Mouse (Mus musculus): ENCODE data around the gene Slc35e3. TPM values are rescaled to one million over a fixed set of nuclear protein-coding genes. Genes with fewer than 3 reads are reported as not detected.

Slc35e3 gene
- polyA plus RNA-seq, 2 experiments: 1.3 to 1.7 TPM

DNA sequence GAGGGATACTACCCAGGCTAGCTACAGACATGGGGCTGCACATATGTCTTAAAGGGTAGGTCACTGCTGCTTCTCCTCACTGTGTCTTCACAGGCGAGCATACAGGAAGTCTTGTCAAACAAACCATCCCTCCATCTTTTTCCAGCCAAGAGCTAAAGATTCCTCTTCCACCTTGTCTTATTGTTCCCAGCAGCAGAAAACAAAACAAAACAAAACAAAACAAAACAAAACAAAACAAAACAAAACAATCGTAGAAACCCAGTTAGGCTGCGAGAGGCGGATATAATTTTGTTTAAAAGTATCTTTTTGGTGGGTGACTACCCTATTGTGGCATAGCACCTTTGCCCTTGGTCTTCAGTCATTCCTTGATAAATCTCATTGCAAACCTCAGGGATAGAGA, 3.5 kb downstream of the Slc35e3 start:
- Histone ChIP-seq H3K4me2 (ENCODE audit: low read depth) (no peak overlapping the region), H3K9ac (replicated peaks) (no peak overlapping the region), H3K27me3 (ENCODE audit: control insufficient read depth, insufficient read depth, low read length) (no peaks in the 10 kb centered on the region), H3K4me1 (replicated peaks; ENCODE audit: control insufficient read depth in 2 of 2, insufficient read depth in 2 of 2, low read length in 1 of 2) (peaks cover 3 to 4% of the 10 kb centered on the region in 2 experiments; a peak in 3 of 4 replicates), H3K9me3 (ENCODE audit: control insufficient read depth, low read length) (no peaks in the 10 kb centered on the region), H3K4me3 (ENCODE audit: insufficient read depth in 1 of 2, low read depth in 2 of 2, low read length in 2 of 2) (no peak overlapping the region), H3K27ac (no peak overlapping the region), H3K36me3 (replicated peaks; ENCODE audit: control insufficient read depth, insufficient read depth, low read depth) (no peaks in the 10 kb centered on the region)
- 72% methylated on average over 4 of the region's 4 CpGs for WGBS (ENCODE audit: insufficient replicate concordance)
- no peak for DNase-seq (ENCODE audit: low read depth in 3 of 3, low spot score in 3 of 3)
- TF ChIP-seq EP300 (IDR thresholded peaks at IDR 0.05; ENCODE audit: low read depth): no peak
- no peak for TF ChIP-seq CTCF (IDR thresholded peaks at IDR 0.05; ENCODE audit: low read depth)
- ATAC-seq (ENCODE audit: insufficient read depth): no peak

- no peak overlapping the region for H3K27ac ChIP-seq
- no peak overlapping the region for H3K4me3 ChIP-seq (ENCODE audit: insufficient read depth in 1 of 2, low read depth in 2 of 2, low read length in 2 of 2)
- H3K27me3 ChIP-seq (ENCODE audit: control insufficient read depth, insufficient read depth, low read length): no peaks in the 10 kb centered on the region
- H3K9ac ChIP-seq (replicated peaks): no peak overlapping the region
- H3K4me1 ChIP-seq (replicated peaks; ENCODE audit: control insufficient read depth in 2 of 2, insufficient read depth in 2 of 2, low read length in 1 of 2): peaks cover 3 to 4% of the 10 kb centered on the region in 2 experiments; a peak in 3 of 4 replicates
- H3K4me2 ChIP-seq (ENCODE audit: low read depth): no peak overlapping the region
- no peak for ATAC-seq (ENCODE audit: insufficient read depth)
- TF ChIP-seq EP300 (IDR thresholded peaks at IDR 0.05; ENCODE audit: low read depth): no peak
- TF ChIP-seq CTCF (IDR thresholded peaks at IDR 0.05; ENCODE audit: low read depth): no peak
- H3K36me3 ChIP-seq (replicated peaks; ENCODE audit: control insufficient read depth, insufficient read depth, low read depth): no peaks in the 10 kb centered on the region
- no peak for DNase-seq (ENCODE audit: low read depth in 3 of 3, low spot score in 3 of 3)
- H3K9me3 ChIP-seq (ENCODE audit: control insufficient read depth, low read length): no peaks in the 10 kb centered on the region
- WGBS (ENCODE audit: insufficient replicate concordance): 70% methylated on average over 15 of the region's 15 CpGs
Observed at GRCm38 (mm10) chr10:117741698-117742475, 4.3 kb downstream of the Slc35e3 start.

DNA sequence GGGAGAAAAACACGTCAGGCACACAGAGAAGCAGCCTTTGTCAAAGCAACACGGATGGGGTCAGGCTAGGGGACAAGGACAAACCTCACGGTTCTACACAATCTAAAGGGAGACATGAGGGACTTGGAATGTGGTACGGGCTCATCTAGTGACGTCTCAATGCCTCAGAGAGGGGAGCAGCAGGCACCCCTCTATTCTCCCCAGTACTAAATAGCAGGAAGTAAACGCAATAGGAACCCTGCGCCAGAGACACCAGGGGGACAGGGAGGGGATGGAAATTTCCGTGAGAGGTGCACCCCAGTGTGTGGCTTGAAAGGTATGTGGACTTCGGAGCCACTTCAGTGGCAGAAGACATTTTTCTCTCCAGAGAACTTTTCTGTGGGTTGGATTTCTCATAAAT, 5.2 kb downstream of the Slc35e3 start:
- DNase-seq (ENCODE audit: low read depth in 3 of 3, low spot score in 3 of 3) (no peak), ATAC-seq (ENCODE audit: insufficient read depth) (no peak)
- Histone ChIP-seq H3K36me3 (replicated peaks; ENCODE audit: control insufficient read depth, insufficient read depth, low read depth) (no peaks in the 10 kb centered on the region), H3K27ac (no peak overlapping the region), H3K4me2 (ENCODE audit: low read depth) (no peak overlapping the region), H3K9ac (replicated peaks) (no peak overlapping the region), H3K27me3 (ENCODE audit: control insufficient read depth, insufficient read depth, low read length) (no peaks in the 10 kb centered on the region), H3K4me3 (ENCODE audit: insufficient read depth in 1 of 2, low read depth in 2 of 2, low read length in 2 of 2) (no peak overlapping the region), H3K9me3 (ENCODE audit: control insufficient read depth, low read length) (no peaks in the 10 kb centered on the region), H3K4me1 (replicated peaks; ENCODE audit: control insufficient read depth in 2 of 2, insufficient read depth in 2 of 2, low read length in 1 of 2) (peaks cover 0 to 4% of the 10 kb centered on the region in 2 experiments; a peak in 3 of 4 replicates)
- 75% methylated on average over 9 of the region's 9 CpGs for WGBS (ENCODE audit: insufficient replicate concordance)
- TF ChIP-seq EP300 (IDR thresholded peaks at IDR 0.05; ENCODE audit: low read depth) (no peak), CTCF (IDR thresholded peaks at IDR 0.05; ENCODE audit: low read depth) (no peak)

DNA sequence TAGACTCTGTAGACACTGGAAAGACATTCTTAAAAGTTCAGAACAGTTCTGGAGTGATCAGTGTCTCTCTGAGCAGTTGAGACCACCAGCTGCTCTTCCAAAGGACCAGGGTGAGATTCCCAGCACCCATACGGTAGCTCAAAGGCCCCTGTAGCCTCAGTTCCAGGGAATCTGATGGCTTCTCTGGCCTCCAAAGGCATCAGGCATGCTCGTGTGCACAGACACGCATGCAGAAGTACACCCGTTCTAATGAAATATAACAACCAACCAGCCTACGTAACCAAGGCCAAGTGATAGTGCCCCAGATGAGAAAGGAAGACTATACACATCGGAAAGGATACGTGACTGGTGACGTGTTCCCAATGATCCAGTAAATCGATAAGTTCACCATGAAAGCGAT, 6.0 kb downstream of the Slc35e3 start:
- 81% methylated on average over 10 of the region's 10 CpGs for WGBS (ENCODE audit: insufficient replicate concordance)
- ATAC-seq (ENCODE audit: insufficient read depth) (no peak), DNase-seq (ENCODE audit: low read depth in 3 of 3, low spot score in 3 of 3) (no peak)
- Histone ChIP-seq H3K4me2 (ENCODE audit: low read depth) (no peak overlapping the region), H3K27ac (no peak overlapping the region), H3K9me3 (ENCODE audit: control insufficient read depth, low read length) (no peaks in the 10 kb centered on the region), H3K9ac (replicated peaks) (no peak overlapping the region), H3K36me3 (replicated peaks; ENCODE audit: control insufficient read depth, insufficient read depth, low read depth) (no peaks in the 10 kb centered on the region), H3K4me1 (replicated peaks; ENCODE audit: control insufficient read depth in 2 of 2, insufficient read depth in 2 of 2, low read length in 1 of 2) (peaks cover 0 to under 1% of the 10 kb centered on the region in 2 experiments; a peak in 2 of 4 replicates), H3K27me3 (ENCODE audit: control insufficient read depth, insufficient read depth, low read length) (no peaks in the 10 kb centered on the region), H3K4me3 (ENCODE audit: insufficient read depth in 1 of 2, low read depth in 2 of 2, low read length in 2 of 2) (no peak overlapping the region)
- TF ChIP-seq EP300 (IDR thresholded peaks at IDR 0.05; ENCODE audit: low read depth) (no peak), CTCF (IDR thresholded peaks at IDR 0.05; ENCODE audit: low read depth) (no peak)

DNA sequence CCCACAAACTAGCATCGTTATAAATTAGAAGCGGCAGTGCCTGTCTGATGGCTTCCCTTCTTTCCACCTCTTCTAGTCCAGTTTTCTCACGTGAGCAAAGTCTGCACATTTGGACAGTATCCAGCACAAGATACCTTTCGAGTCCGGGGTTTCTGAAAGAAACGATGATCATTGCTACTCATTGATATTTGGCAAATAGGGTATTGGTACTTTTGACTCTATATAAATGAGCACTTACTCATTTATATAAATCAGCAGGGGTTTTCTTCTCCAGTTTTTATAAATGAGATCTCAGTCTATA, 6.6 kb downstream of the Slc35e3 start:
- H3K9me3 ChIP-seq (ENCODE audit: control insufficient read depth, low read length): no peaks in the 10 kb centered on the region
- no peak overlapping the region for H3K9ac ChIP-seq (replicated peaks)
- H3K36me3 ChIP-seq (replicated peaks; ENCODE audit: control insufficient read depth, insufficient read depth, low read depth): no peaks in the 10 kb centered on the region
- H3K4me2 ChIP-seq (ENCODE audit: low read depth): no peak overlapping the region
- ATAC-seq (ENCODE audit: insufficient read depth) (no peak), DNase-seq (ENCODE audit: low read depth in 3 of 3, low spot score in 3 of 3) (no peak)
- TF ChIP-seq EP300 (IDR thresholded peaks at IDR 0.05; ENCODE audit: low read depth): no peak
- TF ChIP-seq CTCF (IDR thresholded peaks at IDR 0.05; ENCODE audit: low read depth): no peak
- no peak overlapping the region for H3K4me3 ChIP-seq (ENCODE audit: insufficient read depth in 1 of 2, low read depth in 2 of 2, low read length in 2 of 2)
- no peak overlapping the region for H3K27ac ChIP-seq
- H3K4me1 ChIP-seq (replicated peaks; ENCODE audit: control insufficient read depth in 2 of 2, insufficient read depth in 2 of 2, low read length in 1 of 2): no peaks in the 10 kb centered on the region
- H3K27me3 ChIP-seq (ENCODE audit: control insufficient read depth, insufficient read depth, low read length): no peaks in the 10 kb centered on the region
- WGBS (ENCODE audit: insufficient replicate concordance): 86% methylated on average over 6 of the region's 6 CpGs
